Mouse (Mus musculus) megakaryocyte, embryonic 14.5 days (primary cell): ENCODE results near the gene 4933414I15Rik. TPM values are rescaled to one million over a fixed set of nuclear protein-coding genes. Genes with fewer than 3 reads are reported as not detected.
A peak's percentile ranks its signal among the peaks of the same experiment; 100 is the strongest.

Experiments used
- H3K27me3 ChIP-seq: replicated peaks from 2 replicates; pipeline ENCODE3; 2012; ENCODE audit warnings: inconsistent platforms
- H3K36me3 ChIP-seq: replicated peaks from 2 replicates; pipeline ENCODE3; 2012; ENCODE audit warnings: low read length, inconsistent platforms, mixed read lengths
- H3K4me1 ChIP-seq: 2 replicates; pipeline ENCODE4 v1.6.1; 2012; ENCODE audit warnings: inconsistent platforms
- H3K4me3 ChIP-seq: replicated peaks from 2 replicates; pipeline ENCODE3; 2012; ENCODE audit warnings: moderate library complexity, mild to moderate bottlenecking, inconsistent platforms
- H3K9me3 ChIP-seq: 2 replicates; pipeline ENCODE4 v1.6.1; 2012; ENCODE audit warnings: inconsistent platforms
- FLI1 ChIP-seq: IDR thresholded peaks from 2 replicates; pipeline ENCODE4 v1.6.1; 2012; ENCODE audit warnings: low read length, inconsistent platforms, mixed read lengths
- GATA1 ChIP-seq: IDR thresholded peaks from 3 replicates; pipeline ENCODE4 v1.6.1; 2012; ENCODE audit warnings: mixed read lengths, low read length, inconsistent platforms, borderline replicate concordance
- polyA plus RNA-seq: library from polyadenylated mRNA; stranded (reverse); fragments of >175 nt; gene quantifications from 2 replicates; pipeline ENCODE4 v1.2.3, GENCODE M21; 2012; ENCODE audit warnings: low replicate concordance; ENCODE audit not compliant: insufficient read depth

Gene 4933414I15Rik
- polyA plus RNA-seq, 1 experiment: not detected

DNA sequence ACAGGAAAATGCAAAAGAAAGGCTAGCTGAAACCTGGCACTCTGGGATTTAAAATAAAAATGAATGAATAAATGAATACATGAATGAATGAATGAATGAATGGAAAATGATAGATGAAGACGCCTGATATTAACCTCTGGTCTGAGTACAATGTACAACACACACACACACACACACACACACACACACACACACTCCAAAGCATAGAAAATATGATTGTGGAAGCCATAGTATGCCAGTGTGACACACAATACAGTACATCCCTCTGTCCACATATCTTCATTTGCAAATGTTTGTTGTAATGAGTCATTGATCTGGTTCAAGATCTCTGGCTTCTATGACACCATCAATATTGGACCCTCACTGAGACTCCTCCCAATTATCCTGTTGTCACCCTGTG, 11.5 kb downstream of the 4933414I15Rik start:
- Histone ChIP-seq H3K4me1 (peaks cover 10% of the 10 kb centered on the region), H3K36me3 (no peaks in the 10 kb centered on the region), H3K27me3 (peaks cover 19% of the 10 kb centered on the region), H3K9me3 (peaks cover 20% of the 10 kb centered on the region), H3K4me3 (no peak overlapping the region)
- TF ChIP-seq GATA1 (no peak), FLI1 (no peak)

DNA sequence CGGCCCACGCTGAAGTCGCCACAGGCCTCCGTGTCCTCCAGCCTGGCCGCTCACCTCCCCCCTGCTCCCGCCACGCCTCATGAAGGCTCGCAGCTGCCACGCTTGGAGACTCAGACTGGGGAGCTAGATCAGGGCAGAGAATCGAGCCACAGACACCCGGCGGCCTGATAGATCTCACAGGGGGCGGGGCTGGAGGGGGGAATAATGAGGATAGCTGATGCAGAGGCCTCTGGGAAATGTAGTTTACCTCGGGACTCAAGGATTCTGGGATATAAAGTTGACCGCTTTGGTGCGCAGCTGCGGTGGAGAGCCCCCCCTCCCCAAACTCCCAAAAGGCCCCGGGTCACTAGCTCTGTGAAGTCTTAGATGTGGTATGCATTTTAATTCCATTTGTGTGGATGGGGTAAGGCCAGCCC, 12.1 kb downstream of the 4933414I15Rik start, which contains the start of gene Zfp354b:
TSS of gene Zfp354b (minus strand) at position 183 of the 416 bp plus-strand sequence.
- Histone ChIP-seq H3K9me3 (peaks cover 16% of the 10 kb centered on the region; the same call in 1 of the 2 replicates), H3K4me3 (peak within 1 kb of the TSS; percentile 92), H3K36me3 (no peaks in the 10 kb centered on the region), H3K4me1 (peaks cover 10% of the 10 kb centered on the region), H3K27me3 (peaks cover 19% of the 10 kb centered on the region)
- TF ChIP-seq GATA1 (no peak), FLI1 (no peak)

DNA sequence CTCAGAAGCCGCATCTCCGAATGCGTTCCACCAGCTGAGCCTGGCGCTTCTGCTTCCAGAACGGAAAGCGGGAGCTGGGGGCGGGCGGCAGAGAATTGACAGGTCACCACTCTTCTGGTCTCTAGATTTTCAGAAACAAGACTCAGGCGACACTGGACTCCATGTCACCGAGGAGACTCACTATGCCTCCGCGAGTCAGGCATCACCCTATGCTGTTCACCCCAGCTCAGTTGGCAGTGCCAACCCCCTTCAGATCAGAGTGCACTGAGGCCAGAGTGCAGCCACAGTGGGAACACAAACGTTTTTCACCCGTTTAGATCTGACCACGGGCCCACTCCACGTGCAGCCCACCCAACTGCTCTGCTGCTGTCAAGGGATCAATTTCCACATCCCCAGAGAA, 12.5 kb downstream of the 4933414I15Rik start:
- H3K9me3 ChIP-seq: peaks cover 16% of the 10 kb centered on the region; the same call in 1 of the 2 replicates
- H3K4me1 ChIP-seq: peaks cover 10% of the 10 kb centered on the region
- H3K4me3 ChIP-seq: peak overlapping the region; percentile 92
- peaks cover 19% of the 10 kb centered on the region for H3K27me3 ChIP-seq
- no peaks in the 10 kb centered on the region for H3K36me3 ChIP-seq
- no peak for TF ChIP-seq FLI1
- no peak for TF ChIP-seq GATA1

DNA sequence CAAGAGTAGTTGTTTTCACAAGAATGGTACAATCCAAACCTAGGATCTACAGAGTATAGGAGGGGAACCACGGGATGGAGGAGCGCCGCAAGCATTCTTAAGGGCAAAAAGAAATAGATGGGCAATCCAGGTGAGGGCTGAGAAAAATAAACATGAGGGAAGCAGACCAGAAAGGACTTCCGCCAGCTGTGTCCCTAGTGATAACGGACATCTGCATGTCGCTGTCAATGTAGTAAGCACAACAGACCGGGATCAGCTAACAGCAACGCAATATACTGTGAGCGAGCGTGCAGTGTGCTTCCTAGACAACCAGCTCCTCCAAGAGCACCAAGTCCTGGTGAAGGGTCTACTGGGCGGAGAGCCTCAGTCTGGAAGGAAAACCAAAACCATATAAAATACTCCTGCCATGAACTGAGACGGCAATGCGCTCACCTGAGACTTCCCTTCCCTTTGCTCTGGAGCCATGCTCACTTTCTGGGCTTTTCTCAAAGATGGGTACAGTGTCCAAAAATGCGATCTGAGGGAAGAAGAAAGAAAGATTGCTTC, 13.0 kb downstream of the 4933414I15Rik start:
- Histone ChIP-seq H3K4me3 (peak overlapping the region; percentile 92), H3K27me3 (peaks cover 19% of the 10 kb centered on the region), H3K9me3 (peaks cover 20% of the 10 kb centered on the region; the same call in 1 of the 2 replicates), H3K36me3 (no peaks in the 10 kb centered on the region), H3K4me1 (peaks cover 10% of the 10 kb centered on the region)
- no peak for TF ChIP-seq FLI1
- no peak for TF ChIP-seq GATA1

DNA sequence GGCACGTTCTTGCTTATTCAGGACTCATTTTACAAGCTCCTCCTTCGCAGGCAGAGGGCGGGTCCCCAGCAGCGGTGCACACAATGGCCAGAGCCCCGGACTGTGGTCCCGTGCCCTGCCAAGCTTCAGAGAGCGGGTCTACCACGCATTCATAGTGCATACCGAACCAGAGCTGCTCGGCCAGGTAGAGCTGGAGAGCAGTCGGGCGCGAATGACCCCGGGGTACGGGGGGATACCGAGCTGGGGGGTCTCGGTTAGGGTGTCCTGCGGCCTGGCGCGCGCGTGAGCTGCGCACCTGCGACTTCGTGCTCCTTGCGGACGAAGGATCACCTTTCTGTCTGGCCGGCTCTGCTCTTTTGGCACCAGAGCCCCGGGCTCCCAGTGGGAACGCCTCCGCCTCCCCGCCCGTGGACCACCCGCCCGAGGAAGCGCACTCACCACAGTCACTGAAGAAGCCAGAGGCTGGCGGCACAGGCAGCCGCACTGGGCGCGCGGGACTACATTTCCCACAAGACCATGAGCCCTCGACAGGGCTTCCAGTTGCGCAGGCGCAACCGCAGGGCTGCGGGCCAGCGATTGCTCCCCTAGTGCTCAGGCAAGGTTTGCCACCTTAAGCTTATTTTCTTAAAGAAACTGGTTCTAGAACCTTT, 27.8 kb downstream of the 4933414I15Rik start, which contains the start of gene Zfp2:
TSS of gene Zfp2 (minus strand) at position 495 of the 650 bp plus-strand sequence.
- Histone ChIP-seq H3K4me1 (peaks cover 6% of the 10 kb centered on the region), H3K36me3 (peaks cover 6% of the 10 kb centered on the region), H3K4me3 (peak within 1 kb of the TSS; percentile 94), H3K9me3 (peaks cover 23% of the 10 kb centered on the region), H3K27me3 (peaks cover 3% of the 10 kb centered on the region)
- TF ChIP-seq GATA1: no peak
- TF ChIP-seq FLI1: no peak

DNA sequence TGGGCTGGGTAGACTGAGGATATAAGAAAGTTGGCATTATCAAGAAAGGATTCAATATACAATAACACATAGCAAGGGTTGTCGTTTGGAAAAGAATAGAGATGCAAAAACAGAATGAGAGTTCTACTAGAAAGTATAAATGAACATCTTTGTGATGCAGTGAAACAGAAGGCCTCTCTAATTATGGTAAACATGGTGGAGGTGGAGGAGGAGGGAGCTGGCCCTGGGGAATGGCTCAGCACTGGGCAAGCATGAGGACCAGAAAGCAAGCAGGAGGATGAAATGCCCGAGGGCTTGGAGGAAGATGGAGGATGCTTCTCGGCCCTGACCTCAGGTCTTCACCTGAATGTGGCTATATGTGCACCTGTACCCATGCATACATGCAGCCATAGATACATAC, 29.1 kb downstream of the 4933414I15Rik start:
- peaks cover 31% of the 10 kb centered on the region for H3K9me3 ChIP-seq
- H3K27me3 ChIP-seq: peaks cover 3% of the 10 kb centered on the region
- peaks cover 6% of the 10 kb centered on the region for H3K4me1 ChIP-seq
- peaks cover 15% of the 10 kb centered on the region for H3K36me3 ChIP-seq
- H3K4me3 ChIP-seq: no peak overlapping the region
- no peak for TF ChIP-seq FLI1
- TF ChIP-seq GATA1: no peak

DNA sequence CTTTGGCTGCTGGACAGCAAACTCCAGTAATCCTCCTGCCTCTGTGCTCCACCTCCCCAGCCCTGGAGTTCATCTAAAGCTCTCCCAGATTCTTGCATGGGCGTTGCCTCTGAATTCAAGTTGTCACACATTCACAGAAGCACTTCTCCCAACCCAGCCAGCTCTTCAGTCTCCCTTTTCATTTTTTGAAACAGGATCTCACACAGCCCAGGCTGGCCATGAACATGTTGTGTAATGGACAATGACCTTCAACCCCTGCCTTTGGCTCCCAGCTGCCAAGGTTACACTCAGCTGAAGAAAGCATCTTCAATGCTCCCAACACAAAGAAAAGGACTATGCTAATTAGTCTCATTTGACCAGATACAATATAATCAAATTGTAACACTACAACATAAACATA, 30.3 kb downstream of the 4933414I15Rik start:
- peaks cover 6% of the 10 kb centered on the region for H3K4me1 ChIP-seq
- H3K9me3 ChIP-seq: peaks cover 36% of the 10 kb centered on the region
- H3K4me3 ChIP-seq: no peak overlapping the region
- no peak for TF ChIP-seq GATA1
- TF ChIP-seq FLI1: no peak
- H3K27me3 ChIP-seq: peaks cover 3% of the 10 kb centered on the region
- peaks cover 19% of the 10 kb centered on the region for H3K36me3 ChIP-seq

DNA sequence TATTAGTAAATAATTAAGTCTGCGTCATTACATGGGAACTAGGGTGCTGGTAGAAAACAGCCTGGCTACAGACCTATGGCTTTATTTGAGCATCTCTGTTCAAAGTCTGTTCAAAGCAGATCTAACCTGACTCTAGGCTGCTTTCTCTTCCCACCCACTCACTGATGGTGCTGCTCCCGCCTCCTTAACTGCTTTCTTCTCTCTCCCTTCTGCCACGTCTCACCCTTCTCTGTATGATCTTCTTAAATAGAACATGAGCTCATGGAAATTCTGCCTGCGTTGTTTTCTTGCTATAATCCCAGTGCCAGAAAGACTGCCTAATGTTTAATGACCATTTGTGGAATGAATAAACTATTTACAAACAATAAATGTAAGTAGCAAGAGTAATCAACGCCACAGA, 35.4 kb downstream of the 4933414I15Rik start:
- no peak overlapping the region for H3K4me3 ChIP-seq
- H3K36me3 ChIP-seq: peaks cover 36% of the 10 kb centered on the region
- TF ChIP-seq GATA1 (no peak), FLI1 (no peak)
- H3K9me3 ChIP-seq: peaks cover 58% of the 10 kb centered on the region
- H3K4me1 ChIP-seq: no peaks in the 10 kb centered on the region
- H3K27me3 ChIP-seq: no peaks in the 10 kb centered on the region

DNA sequence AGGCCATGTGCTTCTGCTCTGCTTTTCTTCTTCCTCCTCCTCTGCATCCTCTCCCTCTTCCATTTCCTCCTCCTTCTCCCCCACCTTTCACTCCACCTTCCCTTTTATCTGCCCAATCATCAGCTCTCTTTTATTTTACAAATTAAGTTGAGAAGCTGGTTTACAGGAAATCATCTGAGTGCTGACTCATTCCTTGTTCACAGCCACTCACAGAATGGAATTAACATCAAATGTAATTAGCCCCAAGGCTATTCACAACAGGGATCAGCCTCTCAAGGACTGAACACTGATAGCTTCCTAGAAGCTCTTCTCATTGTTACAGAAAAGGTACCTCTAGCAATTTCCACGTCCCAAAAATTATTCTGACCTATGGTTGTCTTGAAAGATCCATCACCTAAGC, 46.2 kb downstream of the 4933414I15Rik start:
- TF ChIP-seq FLI1: no peak
- no peak for TF ChIP-seq GATA1

DNA sequence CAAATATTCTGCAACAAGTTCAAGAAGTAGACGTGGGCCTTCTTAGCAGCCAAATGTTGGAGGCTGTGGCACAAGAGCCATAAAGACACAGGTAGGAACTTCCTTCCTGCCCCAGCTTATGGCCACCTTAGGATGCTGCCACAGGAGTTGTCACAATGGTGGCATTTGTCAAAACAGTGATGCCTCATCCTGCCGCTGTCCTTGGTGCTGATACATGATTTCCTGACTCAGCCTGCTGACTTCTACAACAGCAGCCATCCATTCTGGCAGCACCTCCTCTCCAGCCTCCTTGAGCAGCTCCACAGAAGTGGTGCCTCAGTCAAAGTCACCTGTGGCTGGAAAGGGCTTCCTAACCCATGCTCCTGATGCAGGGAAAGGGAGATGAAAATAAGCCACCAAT, 51.1 kb downstream of the 4933414I15Rik start:
- no peaks in the 10 kb centered on the region for H3K27me3 ChIP-seq

More for the DNA sequence above, 46.2 kb downstream of the 4933414I15Rik start:
- H3K36me3 ChIP-seq: peaks cover 4% of the 10 kb centered on the region
- H3K4me3 ChIP-seq: no peak overlapping the region
- H3K9me3 ChIP-seq: peaks cover 67% of the 10 kb centered on the region
- no peaks in the 10 kb centered on the region for H3K27me3 ChIP-seq
- no peaks in the 10 kb centered on the region for H3K4me1 ChIP-seq

More for the DNA sequence above, 51.1 kb downstream of the 4933414I15Rik start:
- Histone ChIP-seq H3K9me3 (peaks cover 40% of the 10 kb centered on the region), H3K4me3 (no peak overlapping the region), H3K4me1 (no peaks in the 10 kb centered on the region), H3K36me3 (no peaks in the 10 kb centered on the region)
- TF ChIP-seq GATA1 (no peak), FLI1 (no peak)

Other genes starting within 250 kb of the 4933414I15Rik start
- gene Zfp354c, start 116.0 kb downstream of the 4933414I15Rik start, polyA plus RNA-seq: not detected in 2 replicates
- gene Zfp879, start 102.2 kb downstream of the 4933414I15Rik start, polyA plus RNA-seq: not detected in 2 replicates
- 0.08 and 0.63 TPM in 2 replicates for gene Grm6, start 93.1 kb downstream of the 4933414I15Rik start, polyA plus RNA-seq
- gene Zfp454, start 56.1 kb downstream of the 4933414I15Rik start, polyA plus RNA-seq: not detected in 2 replicates
- not detected in 2 replicates for gene Zfp2, start 27.6 kb downstream of the 4933414I15Rik start, polyA plus RNA-seq
- gene Zfp354b, start 12.1 kb downstream of the 4933414I15Rik start, polyA plus RNA-seq: not detected in 2 replicates
- not detected in 2 replicates for gene Prop1, start 10.0 kb upstream of the 4933414I15Rik start, polyA plus RNA-seq
- gene Olfr1378, start 22.8 kb upstream of the 4933414I15Rik start, polyA plus RNA-seq: not detected in 2 replicates
- gene Olfr1377, start 38.2 kb upstream of the 4933414I15Rik start, polyA plus RNA-seq: not detected in 2 replicates
- gene Olfr51, start 59.8 kb upstream of the 4933414I15Rik start, polyA plus RNA-seq: not detected in 2 replicates
- gene Olfr54, start 70.5 kb upstream of the 4933414I15Rik start, polyA plus RNA-seq: not detected in 2 replicates
- not detected in 2 replicates for gene Olfr1375, start 104.3 kb upstream of the 4933414I15Rik start, polyA plus RNA-seq
- gene Zfp354a, start 115.5 kb upstream of the 4933414I15Rik start, polyA plus RNA-seq: not detected in 2 replicates